Mouse (Mus musculus) heart, postnatal 4 days (tissue): ENCODE results near the gene Dpf3. TPM values are rescaled to one million over a fixed set of nuclear protein-coding genes. Genes with fewer than 3 reads are reported as not detected.

Source experiments
- DNase-seq: peaks from one replicate; pipeline ENCODE4 v3.0.0; 2021
- total RNA-seq, 2 experiments: library from RNA; stranded (reverse); gene quantifications; 2 replicates each; pipeline ENCODE4 v1.2.3; 2021

Dpf3 gene
- total RNA-seq, 2 experiments from 2014 or later = 19.6 to 20.2 TPM

DNA sequence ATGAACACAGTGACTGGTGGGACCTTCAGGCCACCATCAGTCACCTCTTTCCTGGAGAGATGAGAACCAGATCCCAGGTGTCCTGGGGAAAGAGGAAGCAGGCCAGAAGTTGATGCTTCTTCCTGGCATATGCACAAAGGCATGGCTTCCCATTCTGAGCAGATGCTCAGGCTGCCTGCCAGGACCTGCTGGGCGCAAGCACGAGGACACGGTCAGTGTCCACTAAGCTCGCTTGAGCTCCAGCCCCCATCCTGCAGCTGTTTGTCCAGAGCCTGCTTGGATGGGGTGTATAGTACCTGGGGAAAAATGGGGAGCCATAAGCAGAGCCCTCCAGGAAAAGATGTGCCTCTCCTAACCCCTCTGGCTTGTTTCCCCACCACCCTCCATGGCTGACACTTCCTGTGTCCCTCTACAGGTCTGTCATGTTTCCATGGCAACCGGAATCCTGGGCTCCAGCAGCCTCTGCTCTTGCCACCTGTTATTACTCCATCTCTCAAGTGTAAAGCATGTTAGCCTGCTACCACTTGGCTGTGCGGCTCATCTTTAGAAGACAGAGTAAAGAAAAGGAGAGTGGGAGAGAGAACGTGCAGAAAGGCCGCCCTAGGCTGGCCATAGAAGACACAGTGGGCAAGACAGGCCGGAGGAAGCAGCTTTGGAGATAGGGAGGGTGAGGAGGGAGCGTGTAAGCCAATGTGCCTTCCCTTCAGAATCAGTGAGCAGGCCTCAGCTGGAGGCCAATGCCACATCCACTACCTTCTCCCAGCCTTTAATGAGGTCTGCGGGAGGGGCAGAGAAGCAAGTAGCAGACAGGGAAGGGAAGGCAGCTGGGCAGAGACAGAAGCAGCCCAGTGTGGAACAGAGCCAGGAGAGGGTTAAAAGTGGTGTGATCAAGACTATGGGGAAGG is 209.7 kb downstream of the Dpf3 start:
- no peak for DNase-seq

DNA sequence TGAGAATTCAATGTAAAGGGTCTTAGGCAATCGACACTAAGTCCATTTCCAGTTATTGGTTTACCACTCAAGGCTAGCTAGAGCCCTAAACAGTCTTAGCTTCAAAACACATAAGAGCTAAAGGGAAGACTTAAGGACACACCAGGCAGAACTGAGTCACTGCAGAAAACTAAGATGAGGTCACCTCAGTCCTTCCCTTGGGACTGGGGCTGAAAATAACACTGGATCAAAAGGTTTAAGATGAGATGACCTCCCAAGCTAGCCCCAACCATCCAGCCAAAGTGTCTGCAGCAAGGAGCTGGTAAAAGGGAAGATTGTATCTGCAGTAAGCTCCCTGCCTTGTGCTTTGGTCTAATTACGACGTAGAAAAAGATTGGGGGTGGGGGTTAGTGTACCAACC is 216.3 kb downstream of the Dpf3 start:
- DNase-seq = no peak

DNA sequence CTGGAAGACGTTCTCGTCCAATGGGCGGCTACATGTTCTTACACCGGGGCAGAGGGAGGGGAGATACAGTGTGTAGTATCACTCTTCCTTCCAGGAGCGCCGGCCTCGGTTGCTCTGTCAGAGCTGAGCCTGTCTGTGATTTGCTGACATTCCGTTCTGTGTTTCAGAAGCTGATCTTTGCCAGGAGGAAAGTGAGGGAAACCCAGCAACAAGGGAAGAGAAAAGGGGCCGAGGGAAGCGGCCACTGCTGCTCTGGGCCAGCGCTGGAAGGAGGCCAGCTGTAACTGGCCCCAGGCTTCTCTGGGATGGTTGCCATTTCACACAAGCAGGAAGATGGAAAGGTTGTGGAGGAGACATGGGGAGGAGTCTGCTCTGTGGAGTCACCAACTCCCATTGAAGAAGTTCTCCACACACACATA is 219.0 kb downstream of the Dpf3 start:
- DNase-seq = peak; percentile 80

DNA sequence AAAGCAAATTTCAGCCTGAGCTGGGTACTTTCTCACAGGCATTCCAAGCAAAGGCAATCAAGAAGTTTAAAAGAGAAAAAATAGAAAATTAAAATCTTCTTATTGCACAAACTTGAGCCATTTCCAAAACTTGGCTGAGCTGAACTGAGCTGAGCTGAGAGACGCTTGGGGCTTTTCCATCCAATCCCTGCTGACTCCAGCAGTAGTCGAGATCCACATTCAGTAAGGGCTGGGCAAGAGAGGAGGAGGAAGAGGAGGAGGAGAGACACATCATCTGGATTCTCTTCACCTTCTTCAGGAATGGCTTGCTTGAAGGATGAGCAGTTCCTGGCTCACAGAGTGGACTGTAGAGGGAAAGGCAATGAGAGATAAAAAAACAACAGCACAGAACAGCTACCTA is 227.0 kb downstream of the Dpf3 start:
- no peak for DNase-seq

DNA sequence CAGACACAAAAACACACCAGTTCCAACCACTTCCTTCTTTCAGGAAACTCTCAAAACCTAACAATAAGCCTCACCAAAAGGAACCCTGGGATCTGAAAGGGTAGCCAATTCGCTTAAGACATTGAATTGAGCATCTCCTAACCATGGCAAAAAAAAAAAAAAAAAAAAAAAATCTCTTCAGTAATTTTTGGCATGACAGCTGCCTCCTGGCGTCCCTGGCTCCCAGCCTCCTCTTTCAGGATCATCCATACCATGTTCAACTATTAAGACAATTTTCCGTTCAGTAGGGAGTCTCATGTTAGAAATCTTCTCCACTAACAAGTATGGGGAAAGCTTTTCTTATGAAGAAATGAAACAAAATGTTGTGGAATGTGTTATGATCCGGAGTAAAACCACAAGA is 233.1 kb downstream of the Dpf3 start:
- DNase-seq = no peak

- DNase-seq = no peak
Measured at GRCm38 (mm10) chr12:83249066-83249465, 238.4 kb downstream of the Dpf3 start.

DNA sequence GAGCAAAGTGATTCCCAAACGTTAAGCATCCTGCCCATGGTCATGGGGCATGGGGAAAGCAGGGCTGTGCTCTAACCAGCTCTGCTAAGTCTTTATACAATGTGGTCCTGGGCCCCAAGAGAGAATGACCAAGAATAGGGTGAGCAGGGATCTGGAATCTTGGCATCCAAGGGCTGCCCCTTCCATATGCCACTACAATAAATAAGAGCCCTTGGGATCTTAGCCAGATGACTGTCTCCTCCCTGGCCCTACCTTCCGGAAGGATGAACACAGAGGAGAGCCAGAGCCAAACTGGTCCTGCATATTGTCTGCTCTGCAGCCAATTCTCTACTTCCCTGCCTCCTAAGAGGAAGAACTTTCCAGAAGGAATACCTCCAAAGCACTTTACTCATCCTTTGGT is 238.9 kb downstream of the Dpf3 start:
- no peak for DNase-seq

DNA sequence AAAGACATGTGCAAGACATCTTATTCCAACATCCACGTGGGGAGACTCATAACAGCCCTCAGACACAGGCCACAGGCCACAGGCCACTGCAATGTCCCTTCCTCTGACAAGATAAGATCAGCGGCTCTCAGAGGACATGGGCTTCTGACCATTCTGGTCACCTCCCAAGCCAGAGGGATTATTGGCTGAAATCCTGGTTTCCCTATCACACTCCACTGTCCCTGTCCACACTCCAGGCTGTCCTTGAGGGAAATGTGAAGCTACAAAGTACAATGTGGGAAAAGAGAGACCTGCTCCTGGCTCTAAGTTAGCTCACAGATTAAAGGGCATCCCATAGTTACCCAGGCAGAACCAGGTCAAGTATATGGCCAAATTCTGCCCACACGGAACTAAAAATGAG is 239.8 kb downstream of the Dpf3 start:
- DNase-seq = peak; percentile 39

DNA sequence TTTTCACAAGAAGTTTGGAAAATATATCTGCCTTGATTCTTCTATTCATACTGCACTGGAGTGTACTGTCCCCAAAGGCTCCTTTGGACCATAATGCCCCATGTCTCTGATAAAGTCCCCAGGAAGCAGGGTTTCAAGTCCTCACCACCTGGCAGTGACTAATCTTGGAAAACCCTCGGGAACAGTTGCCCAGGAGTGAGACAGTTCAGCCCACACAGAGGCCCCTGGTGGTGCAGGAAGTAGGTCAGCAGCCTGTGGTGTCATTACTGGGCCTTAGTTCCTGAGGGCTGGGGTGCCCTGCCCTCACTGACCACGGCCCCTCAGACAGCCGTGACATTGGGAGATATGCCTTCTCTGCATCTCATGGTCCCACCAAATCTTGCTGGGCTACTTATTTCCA is 246.5 kb downstream of the Dpf3 start:
- DNase-seq = peak; percentile 14

DNA sequence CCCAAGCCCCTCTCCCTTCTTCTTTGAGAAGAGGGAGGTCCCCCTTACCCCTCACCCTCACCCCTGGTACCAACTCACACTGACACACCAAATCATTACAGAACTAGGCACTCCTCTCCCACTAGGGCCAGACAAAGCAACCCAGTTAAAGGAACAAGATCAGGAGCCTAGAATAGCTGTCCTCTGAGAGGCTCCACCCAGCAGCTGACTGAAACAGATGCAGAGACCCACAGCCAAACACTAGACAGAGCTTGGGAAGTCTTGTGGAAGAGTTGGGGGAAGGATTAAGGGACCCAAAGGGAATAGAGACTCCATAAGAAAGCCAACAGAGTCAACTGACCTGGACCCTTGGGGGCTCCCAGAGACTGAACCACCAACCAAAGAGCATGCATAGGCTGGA is 246.9 kb downstream of the Dpf3 start:
- DNase-seq = no peak

DNA sequence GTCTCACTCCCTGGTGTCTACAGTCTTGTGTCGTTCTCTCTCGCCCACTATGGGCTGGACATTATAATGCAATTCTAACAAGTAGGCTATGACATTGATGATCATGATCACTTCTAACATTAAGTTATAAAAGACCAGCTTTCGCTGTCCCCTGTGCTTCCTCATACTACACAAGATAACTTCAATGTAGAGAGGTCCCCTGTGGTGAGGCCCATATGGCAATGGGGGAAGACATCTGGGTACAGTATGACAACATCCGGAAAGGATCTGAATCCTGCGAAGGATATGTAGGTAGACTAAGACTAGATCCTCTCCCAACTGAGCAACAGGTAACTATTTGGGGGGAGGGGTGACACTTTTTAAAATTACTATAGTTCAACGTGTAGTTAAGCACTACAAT is 251.7 kb downstream of the Dpf3 start:
- DNase-seq = no peak

DNA sequence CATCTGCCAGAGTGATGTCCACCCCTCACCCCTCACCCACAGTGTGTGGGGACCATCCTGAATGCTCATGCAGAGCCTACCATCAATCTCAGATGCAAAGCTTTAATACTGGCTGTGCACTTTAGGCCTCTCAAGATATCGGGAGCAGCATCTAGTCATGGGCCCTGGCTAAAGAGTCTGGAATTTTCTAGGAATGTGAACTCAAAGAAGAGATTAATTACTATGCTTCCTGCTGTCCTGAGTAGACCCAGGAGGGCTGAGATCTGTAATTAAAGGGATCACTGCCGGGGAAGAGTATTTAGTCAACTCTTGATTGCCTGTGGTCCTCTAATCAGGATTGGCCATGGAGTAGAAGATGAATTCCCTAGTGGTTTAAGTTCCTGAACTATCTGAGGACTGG is 252.5 kb downstream of the Dpf3 start:
- no peak for DNase-seq

GRCm38 (mm10) chr12:83233651-83234050 is 253.9 kb downstream of the Dpf3 start:
- DNase-seq = peak; percentile 50

DNA sequence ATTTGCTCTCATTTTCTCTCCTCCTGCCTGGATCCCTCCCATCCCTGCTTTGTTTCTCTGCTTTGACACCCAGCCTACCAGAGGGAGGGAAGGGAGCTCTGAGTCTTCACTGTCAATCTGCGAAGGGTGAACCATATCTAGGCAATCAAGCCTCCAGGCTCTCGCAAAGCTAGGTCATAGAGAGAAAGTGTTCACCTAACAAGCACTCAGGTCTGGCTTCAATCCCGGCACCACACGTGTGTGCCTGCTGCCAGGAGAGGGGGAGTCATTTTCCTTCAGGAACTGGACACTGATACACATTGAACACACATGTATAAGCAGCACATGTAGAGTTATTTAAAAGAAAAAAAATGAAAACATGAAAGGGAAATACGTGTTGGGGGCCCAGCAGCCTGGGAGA is 254.6 kb downstream of the Dpf3 start:
- DNase-seq = no peak

GRCm38 (mm10) chr12:83231258-83231657 is 256.3 kb downstream of the Dpf3 start:
- DNase-seq = no peak

DNA sequence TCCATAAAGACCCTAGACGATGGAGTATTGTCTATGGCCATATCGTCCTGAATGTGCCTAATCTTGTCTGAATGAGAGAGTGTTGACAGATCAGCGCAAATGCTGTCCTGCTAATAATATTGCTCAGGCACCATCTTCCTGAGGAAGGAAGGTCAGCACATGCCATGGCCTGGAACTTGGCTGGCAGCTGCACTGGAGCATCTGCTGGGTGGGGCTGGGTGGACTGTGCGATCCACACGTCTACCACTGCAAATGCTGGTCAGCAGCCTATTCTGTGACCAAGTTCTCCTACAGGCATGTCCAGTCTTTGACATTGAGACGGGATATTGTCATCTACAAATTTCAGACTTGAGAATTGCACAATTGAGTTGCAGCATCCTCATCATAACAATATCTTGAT is 257.8 kb downstream of the Dpf3 start:
- no peak for DNase-seq

GRCm38 (mm10) chr12:83227014-83227413 is 260.5 kb downstream of the Dpf3 start:
- DNase-seq = no peak

DNA sequence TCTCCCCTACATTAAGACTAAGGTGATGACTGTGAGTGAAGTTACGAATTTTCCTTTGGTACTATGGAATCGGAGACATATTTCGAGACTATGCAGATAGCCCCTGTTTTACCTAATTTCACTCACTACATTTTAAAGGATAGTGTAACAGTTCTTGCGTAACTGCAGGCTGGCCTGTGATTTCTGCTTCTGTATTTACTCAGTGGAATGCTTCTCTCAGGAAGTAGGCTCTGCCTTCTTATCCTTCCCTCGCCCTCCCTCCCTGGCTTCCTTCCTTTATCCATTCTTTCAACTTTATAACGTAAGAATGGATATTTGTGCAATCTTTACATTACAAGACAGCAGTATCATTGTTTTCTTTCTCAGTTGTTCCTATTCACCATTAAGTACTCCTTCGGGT is 266.6 kb downstream of the Dpf3 start:
- no peak for DNase-seq

GRCm38 (mm10) chr12:83213879-83214341 is 273.6 kb downstream of the Dpf3 start:
- DNase-seq = peak; percentile 31

GRCm38 (mm10) chr12:83211976-83212375 is 275.5 kb downstream of the Dpf3 start:
- no peak for DNase-seq

- DNase-seq = no peak
Measured at GRCm38 (mm10) chr12:83211146-83211822, 276.2 kb downstream of the Dpf3 start.

GRCm38 (mm10) chr12:83210735-83211134 is 276.8 kb downstream of the Dpf3 start:
- no peak for DNase-seq

DNA sequence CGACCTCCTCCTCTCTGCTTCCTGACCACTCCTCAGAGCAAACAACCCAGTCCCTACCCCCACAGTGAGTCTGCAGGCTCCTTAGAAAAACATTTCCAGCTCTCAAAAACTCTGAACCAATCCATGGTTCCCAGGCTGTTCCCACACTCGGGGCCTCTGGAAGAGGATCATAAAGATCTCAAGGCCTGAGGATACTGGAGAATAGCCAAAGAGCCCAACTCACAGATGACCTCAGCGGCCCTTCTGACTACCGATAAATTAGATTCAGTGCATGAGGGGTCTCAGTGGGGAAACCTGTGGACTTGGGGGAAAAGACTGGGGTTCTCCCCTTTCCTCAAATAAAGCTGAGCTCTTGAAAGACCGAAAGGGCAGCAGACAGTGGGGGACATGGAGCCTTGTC is 277.2 kb downstream of the Dpf3 start:
- DNase-seq = no peak

DNA sequence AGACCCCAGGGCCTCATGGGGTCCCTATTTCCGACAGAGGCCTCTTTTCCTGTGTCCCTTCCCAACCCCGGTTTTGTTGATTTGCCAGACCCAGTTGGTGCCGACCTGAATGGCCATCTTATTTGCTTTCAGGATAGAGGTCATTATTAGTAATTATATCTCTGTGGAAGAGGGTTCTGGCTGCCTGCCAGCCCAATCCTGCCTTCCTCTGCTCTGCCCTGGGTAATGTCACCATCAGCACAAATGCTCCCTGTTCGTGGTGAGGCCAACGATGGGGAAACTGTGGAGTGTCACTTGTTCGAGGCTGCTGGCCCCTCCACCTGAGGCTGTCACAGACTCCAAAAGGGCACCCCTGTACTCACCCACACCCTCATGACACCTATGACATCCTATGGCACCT is 278.1 kb downstream of the Dpf3 start:
- DNase-seq = peak; percentile 61
